Mouse (Mus musculus): ENCODE measurements around the gene Adam15.

- TF ChIP-seq MAFK (IDR thresholded peaks at IDR 0.05; ENCODE audit: insufficient read depth, low read depth, low read length): no peak
- TF ChIP-seq CHD2 (IDR thresholded peaks at IDR 0.05; ENCODE audit: low read depth, low read length): no peak
Observed at GRCm38 (mm10) chr3:89304440-89304839, 45.4 kb downstream of the Adam15 start.

Data from ES-E14 (cell line).